Mouse (Mus musculus): ENCODE measurements around the gene Ptprd.

DNA sequence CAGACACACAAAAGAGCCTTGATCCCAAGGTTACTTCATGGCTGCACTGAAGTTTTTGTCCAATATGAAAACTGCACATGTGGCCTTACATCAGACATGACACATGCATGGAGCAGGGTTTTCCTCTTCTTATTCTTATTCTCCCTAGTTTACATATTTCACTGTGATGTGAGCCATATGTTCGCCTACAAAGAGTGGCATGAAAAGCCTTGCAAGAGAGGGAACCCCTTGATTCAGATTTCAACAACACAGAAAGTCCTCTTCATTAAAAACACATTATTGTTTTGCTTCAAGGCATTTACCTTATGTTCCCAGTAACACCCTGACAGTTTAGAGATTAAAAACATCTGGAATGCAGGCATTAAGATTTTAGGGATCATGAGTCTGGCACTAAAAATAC lies 1859.3 kb downstream of the Ptprd start:
- TF ChIP-seq CTCF (IDR thresholded peaks at IDR 0.05; ENCODE audit: low read depth) = no peak
- no peak for TF ChIP-seq EP300 (IDR thresholded peaks at IDR 0.05; ENCODE audit: low read depth)
